24 mouse cellular contexts compared by ENCODE assay signal in genomic region chr9:51455690-51456089, GRCm38 (mm10).
A peak's percentile ranks its signal among the peaks of the same experiment; 100 is the strongest.
DNase-seq lines count a peak whose midpoint lies in the region; ATAC-seq and TF ChIP-seq lines count a peak whose summit lies in the region.
"Had no signal": no experiment of that assay in that cellular context is flagged by ENCODE, and none has a peak within 500 bp of the region (broad histone marks: within the 10 kb centered on the region; RNA-seq: fewer than 3 reads in every experiment).

No protein-coding gene starts in this region.

- 0 out of 2 replicates have a peak overlapping the region, but pooled peaks have one; percentile 8 for H3K27ac ChIP-seq in hindbrain, embryonic 10.5 days
- no peak overlapping the region for H3K27ac ChIP-seq in hindbrain, embryonic 11.5 days (ENCODE audit: low read depth, low read length)
- peak overlapping the region; percentile 8 for H3K27ac ChIP-seq in lung, embryonic 15.5 days
- H3K27ac ChIP-seq in intestine, embryonic 16.5 days (ENCODE audit: low read length): 0 out of 2 replicates have a peak overlapping the region, but pooled peaks have one; percentile 18
- no peak overlapping the region for H3K27ac ChIP-seq in layer of hippocampus, adult 2 months
- H3K27ac ChIP-seq: forebrain, embryonic 12.5 days; heart, adult 2 months; heart, embryonic 13.5 days; hindbrain, postnatal 0 days; limb, embryonic 13.5 days; liver, embryonic 14.5 days; midbrain, embryonic 12.5 days had no signal

- H3K36me3 ChIP-seq in hindbrain, embryonic 10.5 days: no peaks in the 10 kb centered on the region
- H3K36me3 ChIP-seq in hindbrain, embryonic 11.5 days (ENCODE audit: control insufficient read depth, insufficient read depth, low read length): no peaks in the 10 kb centered on the region
- H3K36me3 ChIP-seq in lung, embryonic 15.5 days: no peaks in the 10 kb centered on the region
- H3K36me3 ChIP-seq in intestine, embryonic 16.5 days (ENCODE audit: control insufficient read depth, insufficient read depth, low read length): no peaks in the 10 kb centered on the region
- H3K36me3 ChIP-seq: forebrain, embryonic 12.5 days; heart, embryonic 13.5 days; limb, embryonic 13.5 days; midbrain, embryonic 12.5 days had no signal

- H3K9me3 ChIP-seq in hindbrain, embryonic 10.5 days: no peaks in the 10 kb centered on the region
- no peaks in the 10 kb centered on the region for H3K9me3 ChIP-seq in hindbrain, embryonic 11.5 days (ENCODE audit: control insufficient read depth, low read length)
- H3K9me3 ChIP-seq in lung, embryonic 15.5 days: no peaks in the 10 kb centered on the region
- no peaks in the 10 kb centered on the region for H3K9me3 ChIP-seq in intestine, embryonic 16.5 days (ENCODE audit: control insufficient read depth, low read length)
- H3K9me3 ChIP-seq: forebrain, embryonic 12.5 days; heart, embryonic 13.5 days; limb, embryonic 13.5 days; midbrain, embryonic 12.5 days had no signal

- WGBS in hindbrain, embryonic 10.5 days: 47% methylated on average over 2 of the region's 2 CpGs
- WGBS in hindbrain, embryonic 11.5 days: 43% methylated on average over 2 of the region's 2 CpGs
- whole genome bisulfite sequencing in lung, embryonic 15.5 days: 44% methylated on average over 2 of the region's 2 CpGs
- WGBS in intestine, embryonic 16.5 days: 56% methylated on average over 2 of the region's 2 CpGs

- H3K4me3 ChIP-seq in hindbrain, embryonic 10.5 days: no peak overlapping the region
- H3K4me3 ChIP-seq in hindbrain, embryonic 11.5 days (ENCODE audit: low read depth, low read length): no peak overlapping the region
- H3K4me3 ChIP-seq in lung, embryonic 15.5 days: no peak overlapping the region
- H3K4me3 ChIP-seq in intestine, embryonic 16.5 days (ENCODE audit: low read length): no peak overlapping the region
- H3K4me3 ChIP-seq in layer of hippocampus, adult 2 months: no peak overlapping the region
- H3K4me3 ChIP-seq: erythroblast, embryonic 14.5 days; forebrain, embryonic 12.5 days; heart, adult 2 months; heart, embryonic 13.5 days; limb, embryonic 13.5 days; midbrain, embryonic 12.5 days had no signal

- ATAC-seq in hindbrain, embryonic 11.5 days (ENCODE audit: low FRiP score): no peak
- no peak for ATAC-seq in lung, embryonic 15.5 days (ENCODE audit: borderline replicate concordance, extremely low read depth, low FRiP score, low TSS enrichment)
- ATAC-seq in intestine, embryonic 16.5 days: no peak
- ATAC-seq: hindbrain, postnatal 0 days had no signal

- H3K27me3 ChIP-seq in hindbrain, embryonic 10.5 days (ENCODE audit: insufficient read depth, poor library complexity, severe bottlenecking): no peaks in the 10 kb centered on the region
- H3K27me3 ChIP-seq in hindbrain, embryonic 11.5 days (ENCODE audit: control insufficient read depth, insufficient read depth, low read length): no peaks in the 10 kb centered on the region
- H3K27me3 ChIP-seq in lung, embryonic 15.5 days: no peaks in the 10 kb centered on the region
- no peaks in the 10 kb centered on the region for H3K27me3 ChIP-seq in intestine, embryonic 16.5 days (replicated peaks; ENCODE audit: control insufficient read depth, insufficient read depth, low read length)
- H3K27me3 ChIP-seq: forebrain, embryonic 12.5 days; heart, embryonic 13.5 days; limb, embryonic 13.5 days; midbrain, embryonic 12.5 days had no signal

- H3K4me2 ChIP-seq in hindbrain, embryonic 11.5 days (replicated peaks; ENCODE audit: low read depth, low read length): no peak overlapping the region
- no peak overlapping the region for H3K4me2 ChIP-seq in lung, embryonic 15.5 days
- no peak overlapping the region for H3K4me2 ChIP-seq in intestine, embryonic 16.5 days (ENCODE audit: low read depth, low read length)
- H3K4me2 ChIP-seq: forebrain, embryonic 12.5 days; heart, embryonic 13.5 days; limb, embryonic 13.5 days; midbrain, embryonic 12.5 days had no signal

- TF ChIP-seq CTCF in layer of hippocampus, adult 2 months (conservative IDR thresholded peaks at IDR 0.05): no peak

- H3K9ac ChIP-seq in hindbrain, embryonic 11.5 days (ENCODE audit: low read depth, low read length): no peak overlapping the region
- no peak overlapping the region for H3K9ac ChIP-seq in lung, embryonic 15.5 days
- H3K9ac ChIP-seq in intestine, embryonic 16.5 days (ENCODE audit: low read depth, low read length): no peak overlapping the region
- H3K9ac ChIP-seq: forebrain, embryonic 12.5 days; heart, embryonic 13.5 days; limb, embryonic 13.5 days; liver, embryonic 14.5 days; midbrain, embryonic 12.5 days had no signal

- no peak for DNase-seq in hindbrain, embryonic 10.5 days (ENCODE audit: low spot score)
- DNase-seq in hindbrain, embryonic 11.5 days (ENCODE audit: low spot score): no peak
- DNase-seq in lung, postnatal 25 days (ENCODE audit: low spot score): no peak
- peak; percentile 89 for DNase-seq in adipocyte (ENCODE audit: low spot score)
- no peak for DNase-seq in layer of hippocampus, adult 2 months (ENCODE audit: low spot score in 2 of 2)
- DNase-seq: adrenal gland, postnatal 36 days; cerebellum, adult 11 months; heart, adult 2 months; heart, postnatal 14 days; kidney, adult 2 months; kidney, postnatal 14 days; layer of hippocampus, postnatal 36 days; lung, postnatal 14 days; thymus, adult 18-20 months; thymus, postnatal 4 days had no signal

- no peaks in the 10 kb centered on the region for H3K4me1 ChIP-seq in hindbrain, embryonic 10.5 days (replicated peaks)
- no peaks in the 10 kb centered on the region for H3K4me1 ChIP-seq in hindbrain, embryonic 11.5 days (replicated peaks; ENCODE audit: control insufficient read depth, insufficient read depth, low read length)
- H3K4me1 ChIP-seq in lung, embryonic 15.5 days: peaks cover 9% of the 10 kb centered on the region; the same call in 1 of the 2 replicates
- no peaks in the 10 kb centered on the region for H3K4me1 ChIP-seq in intestine, embryonic 16.5 days (ENCODE audit: control insufficient read depth, insufficient read depth, low read length)
- H3K4me1 ChIP-seq: limb, embryonic 13.5 days; midbrain, embryonic 12.5 days had no signal

Comparison
In these comparisons a context has a peak if more than half of its experiments do, and no peak if none do; other contexts are left out.
1. H3K27ac ChIP-seq: peak in hindbrain, embryonic 10.5 days (single experiment), lung, embryonic 15.5 days (single experiment) and intestine, embryonic 16.5 days (single experiment); none in hindbrain, embryonic 11.5 days (single experiment) and layer of hippocampus, adult 2 months (single experiment).